Mouse (Mus musculus) limb, embryonic 12.5 days (tissue): ENCODE data around the gene Cfi. TPM values are rescaled to one million over a fixed set of nuclear protein-coding genes. Genes with fewer than 3 reads are reported as not detected.

ENCODE experiments used
- ATAC-seq: fragments of 200-750 bp; cut with Nextera tagmentation; 2 replicates; pipeline ENCODE4 v1.8.0; 2017; ENCODE audit warnings: low read depth, moderate TSS enrichment; ENCODE audit not compliant: insufficient number of reproducible peaks, insufficient read depth, low FRiP score, low TSS enrichment
- H3K27ac ChIP-seq: fragments of 300-500 bp; sonication (generic); 2 replicates; pipeline ENCODE4 v1.5.1; 2016; ENCODE audit warnings: mild to moderate bottlenecking, moderate library complexity
- H3K27me3 ChIP-seq: fragments of 300-500 bp; sonication (generic); 2 replicates; pipeline ENCODE4 v1.6.1; 2016; ENCODE audit warnings: mild to moderate bottlenecking, moderate library complexity
- H3K36me3 ChIP-seq: fragments of 300-500 bp; sonication (generic); 2 replicates; pipeline ENCODE4 v1.6.1; 2016; ENCODE audit warnings: mild to moderate bottlenecking, moderate library complexity
- H3K4me1 ChIP-seq: fragments of 300-500 bp; sonication (generic); replicated peaks from 2 replicates; pipeline ENCODE4 v1.6.1; 2016
- H3K4me2 ChIP-seq: fragments of 300-500 bp; sonication (generic); 2 replicates; pipeline ENCODE4 v1.6.1; 2016; ENCODE audit warnings: mild to moderate bottlenecking, moderate library complexity
- H3K4me3 ChIP-seq: fragments of 300-500 bp; sonication (generic); replicated peaks from 2 replicates; pipeline ENCODE4 v1.5.1; 2016; ENCODE audit warnings: mild to moderate bottlenecking
- H3K9ac ChIP-seq: fragments of 300-500 bp; sonication (generic); replicated peaks from 2 replicates; pipeline ENCODE4 v1.6.1; 2016; ENCODE audit warnings: mild to moderate bottlenecking, moderate library complexity
- H3K9me3 ChIP-seq: fragments of 300-500 bp; sonication (generic); 2 replicates; pipeline ENCODE4 v1.6.1; 2016; ENCODE audit warnings: mild to moderate bottlenecking, moderate library complexity
- WGBS: fragments of 180-500 bp; shearing (Covaris S2); methylation state at CpG from one replicate; pipeline ENCODE4 v1.1.7; 2016; 5-methylcytosine and 5-hydroxymethylcytosine counted together
- polyA plus RNA-seq: library from polyadenylated mRNA; unstranded; fragments of >200 nt; fragmentation: Nextera tagmentation; extraction: Ambion mirVana; gene quantifications from 2 replicates; pipeline ENCODE4 v1.2.1, GENCODE M21; 2016

Gene Cfi
- polyA plus RNA-seq, 1 experiment from 2014 or later = 0.23 TPM

DNA sequence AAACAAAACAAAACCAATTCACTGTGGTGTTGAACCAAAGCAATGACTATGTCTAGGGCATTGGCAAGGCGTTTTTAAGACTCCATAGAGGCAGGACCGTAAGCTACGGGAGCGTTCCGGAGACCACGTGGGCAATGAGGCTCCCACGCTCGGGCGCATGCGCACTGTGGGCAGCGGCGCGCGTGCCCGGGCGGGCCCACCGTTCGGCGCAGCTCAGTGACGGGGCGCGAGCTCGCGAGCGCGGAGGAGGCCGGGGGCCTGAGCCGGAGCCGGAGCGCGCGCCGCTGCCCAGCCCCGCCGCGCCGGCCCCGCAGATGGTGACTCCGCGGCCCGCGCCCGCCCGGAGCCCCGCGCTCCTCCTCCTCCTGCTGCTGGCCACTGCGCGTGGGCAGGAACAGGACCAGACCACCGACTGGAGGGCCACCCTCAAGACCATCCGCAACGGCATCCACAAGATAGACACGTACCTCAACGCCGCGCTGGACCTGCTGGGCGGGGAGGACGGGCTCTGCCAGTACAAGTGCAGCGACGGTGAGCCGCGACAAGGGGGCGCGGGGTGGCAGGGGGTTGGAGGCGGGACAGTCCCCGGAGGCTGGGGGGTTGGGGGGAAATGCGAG, 42.8 kb downstream of the Cfi start, which contains the start of gene Pla2g12a:
TSS of gene Pla2g12a (plus strand) at position 202 of the 617 bp plus-strand sequence.
- peak; percentile 88 for ATAC-seq
- Histone ChIP-seq H3K9me3 (no peaks in the 10 kb centered on the region), H3K4me2 (peak within 1 kb of the TSS; percentile 92), H3K9ac (peak within 1 kb of the TSS; percentile 72), H3K27ac (peak within 1 kb of the TSS; percentile 64), H3K4me3 (peak within 1 kb of the TSS; percentile 75), H3K27me3 (no peaks in the 10 kb centered on the region), H3K4me1 (0 out of 2 replicates have a peak, but pooled peaks cover 10% of the 10 kb centered on the region), H3K36me3 (no peaks in the 10 kb centered on the region)
- WGBS = under 1% methylated on average over 62 of the region's 66 CpGs

DNA sequence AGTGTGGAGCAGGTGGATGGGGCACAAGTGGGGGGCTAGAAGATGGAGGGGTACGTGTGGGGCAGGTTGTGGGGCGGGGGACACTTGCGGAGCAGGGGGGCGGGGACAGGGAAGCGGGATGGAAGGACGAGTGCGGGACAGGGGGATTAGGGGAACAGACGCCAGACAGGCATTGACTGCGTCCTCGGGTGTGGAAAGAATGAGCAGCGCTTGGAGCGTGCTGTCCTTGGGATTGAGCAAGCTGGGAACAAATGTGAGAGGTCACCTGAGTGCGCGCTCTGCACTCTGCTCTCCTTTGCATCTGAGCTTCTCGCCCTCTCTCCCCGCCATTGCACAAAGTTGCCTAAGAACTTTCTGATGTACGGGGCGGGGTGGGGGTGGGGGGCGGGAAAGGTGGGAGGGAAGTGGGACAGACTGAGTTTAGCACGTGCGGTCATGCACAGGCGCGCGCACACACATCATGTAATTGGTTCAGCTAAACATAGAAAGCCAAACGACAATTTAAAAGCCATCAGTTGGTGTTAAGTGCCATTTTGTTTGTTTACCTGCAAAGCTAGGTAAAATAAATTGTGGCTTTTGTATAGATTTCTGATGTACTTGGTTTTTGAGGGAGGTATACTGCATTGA, 43.6 kb downstream of the Cfi start:
- Histone ChIP-seq H3K4me3 (peak overlapping the region; percentile 75), H3K27ac (peak overlapping the region; percentile 64; the same call in 1 of the 2 replicates), H3K9ac (peak overlapping the region; percentile 72), H3K9me3 (no peaks in the 10 kb centered on the region), H3K4me2 (peak overlapping the region; percentile 92), H3K36me3 (no peaks in the 10 kb centered on the region), H3K27me3 (no peaks in the 10 kb centered on the region), H3K4me1 (0 out of 2 replicates have a peak, but pooled peaks cover 10% of the 10 kb centered on the region)
- peak; percentile 32; the same call in 1 of the 2 replicates for ATAC-seq
- 1% methylated on average over 25 of the region's 25 CpGs for WGBS

DNA sequence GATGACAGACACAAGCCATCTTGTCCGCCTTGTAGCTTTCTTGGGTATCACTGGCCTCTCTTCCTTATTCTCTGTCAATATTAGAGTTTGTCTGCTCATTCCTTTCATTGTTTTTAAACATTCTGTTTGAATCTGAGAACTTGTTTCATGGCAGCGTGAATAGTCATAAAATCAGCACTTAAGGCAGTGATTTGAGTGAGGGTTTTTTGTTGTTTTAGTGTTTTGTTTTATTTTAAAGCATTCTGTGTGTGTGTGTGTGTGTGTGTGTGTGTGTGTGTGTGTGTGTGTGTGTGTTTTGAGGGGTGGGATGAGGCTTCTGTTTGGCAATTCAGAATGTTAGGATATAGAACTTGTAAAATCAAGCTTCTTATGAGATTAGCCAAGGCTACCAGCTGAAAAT, 44.2 kb downstream of the Cfi start:
- H3K4me2 ChIP-seq = peak overlapping the region; percentile 92; the same call in 1 of the 2 replicates
- no peak overlapping the region for H3K27ac ChIP-seq
- H3K36me3 ChIP-seq = no peaks in the 10 kb centered on the region
- 74% methylated on average over 2 of the region's 2 CpGs for WGBS
- ATAC-seq = no peak
- no peak overlapping the region for H3K4me3 ChIP-seq
- 0 out of 2 replicates have a peak, but pooled peaks cover 10% of the 10 kb centered on the region for H3K4me1 ChIP-seq
- no peaks in the 10 kb centered on the region for H3K9me3 ChIP-seq
- H3K27me3 ChIP-seq = no peaks in the 10 kb centered on the region
- no peak overlapping the region for H3K9ac ChIP-seq

DNA sequence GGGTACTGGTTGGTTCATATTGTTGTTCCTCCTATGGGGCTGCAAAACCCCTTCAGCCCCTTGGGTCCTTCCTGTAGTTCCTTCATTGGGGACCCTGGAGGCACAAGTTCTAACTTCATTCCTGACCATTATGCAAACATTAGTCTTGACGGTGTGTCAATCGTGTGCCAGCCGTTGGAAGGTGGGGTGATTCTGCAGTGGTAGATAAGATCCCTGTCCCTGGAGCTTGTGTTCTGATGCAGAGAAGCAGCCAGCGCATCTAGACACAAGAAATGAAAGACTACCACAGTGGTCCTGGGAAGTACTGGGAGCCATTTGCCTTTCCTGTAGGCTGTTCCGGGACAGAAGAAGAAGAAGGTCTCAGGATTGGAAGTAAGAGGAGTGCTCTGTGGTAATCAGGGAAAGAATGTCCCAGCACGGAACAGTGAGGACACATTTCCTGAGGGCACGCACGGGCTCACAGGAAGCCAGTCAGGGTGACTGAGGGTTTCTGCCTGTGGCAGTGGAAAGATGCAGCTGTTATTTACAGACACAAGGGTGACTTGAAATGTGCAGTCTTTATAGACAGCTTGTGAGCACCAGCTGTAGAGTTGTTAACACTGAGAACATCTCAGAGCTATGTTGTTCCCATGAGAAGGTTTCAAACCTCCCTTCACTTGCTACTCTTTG, 45.4 kb downstream of the Cfi start:
- Histone ChIP-seq H3K27me3 (no peaks in the 10 kb centered on the region), H3K9ac (no peak overlapping the region), H3K4me1 (0 out of 2 replicates have a peak, but pooled peaks cover 10% of the 10 kb centered on the region), H3K27ac (no peak overlapping the region), H3K4me3 (no peak overlapping the region), H3K36me3 (no peaks in the 10 kb centered on the region), H3K4me2 (no peak overlapping the region), H3K9me3 (no peaks in the 10 kb centered on the region)
- ATAC-seq = no peak
- WGBS = 86% methylated on average over 8 of the region's 8 CpGs

DNA sequence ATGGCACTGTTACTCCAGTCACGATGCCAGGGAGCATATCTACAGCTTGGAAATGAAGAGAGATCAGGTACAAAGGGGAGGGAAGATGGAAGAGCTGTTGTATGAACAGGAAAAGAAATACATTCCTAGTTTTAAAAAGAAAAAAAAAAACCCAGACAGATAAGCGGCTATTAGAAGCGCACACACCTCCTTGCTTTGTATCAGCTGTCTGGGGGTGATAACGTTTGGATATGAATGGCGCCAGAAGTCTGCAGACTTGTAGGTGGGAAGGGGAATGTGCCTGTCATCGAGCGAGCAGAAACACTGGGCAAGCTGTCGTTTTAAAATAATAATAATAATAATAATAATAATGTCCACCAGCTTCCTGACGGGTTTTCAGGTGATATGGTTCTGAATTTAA, 49.9 kb downstream of the Cfi start:
- peaks cover 6% of the 10 kb centered on the region; the same call in 1 of the 2 replicates for H3K36me3 ChIP-seq
- no peaks in the 10 kb centered on the region for H3K4me1 ChIP-seq
- no peak overlapping the region for H3K27ac ChIP-seq
- no peak for ATAC-seq
- no peak overlapping the region for H3K4me2 ChIP-seq
- H3K9me3 ChIP-seq = no peaks in the 10 kb centered on the region
- no peaks in the 10 kb centered on the region for H3K27me3 ChIP-seq
- H3K4me3 ChIP-seq = no peak overlapping the region
- 92% methylated on average over 9 of the region's 9 CpGs for WGBS
- H3K9ac ChIP-seq = no peak overlapping the region

DNA sequence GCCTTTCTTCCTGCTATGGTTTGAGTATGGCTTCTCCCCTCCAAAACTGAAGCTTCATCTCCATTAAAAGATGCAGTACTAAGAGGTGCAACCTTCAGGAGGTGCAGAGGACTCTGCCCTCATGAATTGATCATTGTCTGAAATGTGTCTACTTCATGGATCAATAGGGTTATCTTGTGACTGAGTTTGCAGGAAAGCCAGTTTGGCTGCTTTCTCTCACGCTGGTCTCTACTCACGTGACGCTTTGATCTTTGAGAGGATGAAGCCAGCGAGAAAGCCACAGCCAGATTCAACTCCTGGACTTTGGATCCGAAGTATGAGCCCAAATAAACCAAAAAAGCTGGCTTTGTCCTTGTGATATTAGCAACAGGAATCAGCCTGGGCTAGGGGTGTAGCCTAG, 50.7 kb downstream of the Cfi start:
- Histone ChIP-seq H3K36me3 (peaks cover 12% of the 10 kb centered on the region; the same call in 1 of the 2 replicates), H3K27ac (no peak overlapping the region)
- ATAC-seq = no peak

DNA sequence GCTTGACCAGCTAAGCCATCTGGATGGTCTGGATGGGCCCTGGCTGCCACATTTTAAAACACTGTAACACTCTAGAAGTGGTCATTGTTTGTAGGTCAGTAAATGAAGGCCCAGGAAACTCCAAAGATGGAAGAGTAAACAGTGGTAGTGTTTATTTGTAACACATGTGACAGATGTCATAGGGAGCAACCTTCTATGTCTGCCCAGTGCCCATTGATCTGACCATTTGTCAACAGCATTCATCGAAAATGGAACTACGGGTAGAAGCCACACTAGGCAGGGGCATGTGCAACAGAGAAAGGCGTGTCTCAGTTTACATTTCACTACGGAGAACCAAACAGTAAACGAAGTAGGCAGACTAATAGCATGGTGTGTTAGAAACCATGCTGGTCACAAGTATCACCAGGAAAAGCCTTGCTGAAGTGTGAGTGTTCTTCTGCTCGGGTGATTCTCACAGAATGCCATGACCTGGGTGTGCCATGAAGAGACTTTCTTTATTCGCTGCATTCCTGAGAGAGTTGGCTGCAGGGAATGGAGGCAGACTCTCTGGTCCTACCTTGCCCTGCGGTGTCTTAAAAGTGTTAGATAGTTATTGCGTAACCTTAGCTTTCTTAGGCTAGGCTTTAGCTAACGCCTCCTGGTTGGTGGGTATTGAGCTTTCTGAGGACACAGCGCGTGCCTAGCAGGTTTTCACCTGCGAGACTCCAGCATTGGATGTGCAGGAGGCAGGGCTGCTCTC, 52.3 kb downstream of the Cfi start:
- no peaks in the 10 kb centered on the region for H3K27me3 ChIP-seq
- H3K4me1 ChIP-seq = no peaks in the 10 kb centered on the region
- no peak overlapping the region for H3K27ac ChIP-seq
- no peak overlapping the region for H3K9ac ChIP-seq
- H3K36me3 ChIP-seq = peaks cover 15% of the 10 kb centered on the region; the same call in 1 of the 2 replicates
- H3K4me2 ChIP-seq = no peak overlapping the region
- 86% methylated on average over 13 of the region's 13 CpGs for WGBS
- H3K4me3 ChIP-seq = no peak overlapping the region
- H3K9me3 ChIP-seq = no peaks in the 10 kb centered on the region
- ATAC-seq = no peak

More for the DNA sequence above, 50.7 kb downstream of the Cfi start:
- Histone ChIP-seq H3K9me3 (no peaks in the 10 kb centered on the region), H3K9ac (no peak overlapping the region), H3K4me3 (no peak overlapping the region), H3K27me3 (no peaks in the 10 kb centered on the region), H3K4me2 (no peak overlapping the region), H3K4me1 (no peaks in the 10 kb centered on the region)
- 62% methylated on average over 5 of the region's 5 CpGs for WGBS

DNA sequence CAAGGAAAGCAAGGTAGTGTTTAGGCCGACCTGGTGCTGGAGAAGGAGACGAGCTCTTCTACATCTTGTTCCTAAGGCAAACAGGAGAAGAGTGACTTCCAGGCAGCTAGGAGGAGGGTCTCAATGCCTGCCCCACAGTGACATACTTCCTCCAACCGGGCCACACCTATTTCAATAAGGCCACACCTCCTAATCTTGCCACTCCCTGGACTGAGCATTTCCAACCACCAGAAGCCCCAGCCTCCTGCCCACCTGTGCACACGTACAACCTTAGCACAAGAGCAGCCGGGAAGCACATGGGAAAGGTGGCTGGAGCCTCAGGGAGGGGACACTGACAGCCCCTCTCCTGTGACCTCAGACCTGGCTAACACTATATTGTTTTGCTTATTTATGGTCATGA, 56.3 kb downstream of the Cfi start:
- no peak overlapping the region for H3K4me3 ChIP-seq
- no peaks in the 10 kb centered on the region for H3K4me1 ChIP-seq
- H3K9me3 ChIP-seq = no peaks in the 10 kb centered on the region
- H3K27ac ChIP-seq = no peak overlapping the region
- no peak overlapping the region for H3K9ac ChIP-seq
- no peak for ATAC-seq
- H3K4me2 ChIP-seq = no peak overlapping the region
- no peaks in the 10 kb centered on the region for H3K27me3 ChIP-seq
- 76% methylated on average over 5 of the region's 5 CpGs for WGBS
- peaks cover 15% of the 10 kb centered on the region; the same call in 1 of the 2 replicates for H3K36me3 ChIP-seq

DNA sequence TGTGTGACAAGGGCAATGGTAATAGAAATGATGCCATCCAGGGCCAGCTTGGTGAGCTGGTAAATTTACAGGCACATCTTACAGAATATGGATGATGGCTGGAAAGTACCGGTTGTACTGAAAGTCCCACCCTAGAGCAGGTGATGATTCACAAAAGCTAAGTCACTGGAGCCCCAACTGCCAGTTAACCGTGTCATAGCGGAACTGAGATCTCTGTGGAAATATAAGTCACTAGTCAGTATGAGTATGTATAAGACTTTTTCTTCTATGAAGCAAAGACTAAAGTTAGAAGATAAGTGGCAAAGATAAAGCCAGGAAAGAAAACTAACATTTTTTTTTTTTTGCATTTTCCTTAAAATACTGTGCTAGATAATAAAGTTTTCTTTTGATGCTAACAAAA, 57.5 kb downstream of the Cfi start:
- peaks cover 15% of the 10 kb centered on the region; the same call in 1 of the 2 replicates for H3K36me3 ChIP-seq
- no peak overlapping the region for H3K9ac ChIP-seq

DNA sequence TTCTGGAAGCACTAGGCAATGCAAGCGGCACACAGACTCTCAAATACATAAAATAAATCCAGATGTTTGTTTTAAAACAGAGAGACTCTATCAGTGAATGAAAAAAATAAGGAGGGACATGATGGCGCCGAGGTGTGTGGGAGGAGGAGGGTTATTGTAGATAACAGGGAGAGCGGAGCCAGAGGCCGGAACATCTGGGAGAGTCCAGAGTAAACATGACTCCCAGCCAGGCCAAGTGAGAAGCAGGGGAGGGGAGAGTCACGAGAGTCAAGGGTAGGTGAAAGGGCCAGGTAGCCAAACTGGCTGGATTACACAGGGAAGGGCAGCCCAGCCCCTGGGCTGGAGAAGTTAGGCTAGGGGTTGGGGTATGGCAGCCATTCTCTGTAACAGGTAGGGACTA, 60.9 kb downstream of the Cfi start:
- H3K36me3 ChIP-seq = 0 out of 2 replicates have a peak, but pooled peaks cover 3% of the 10 kb centered on the region
- ATAC-seq = no peak
- H3K4me2 ChIP-seq = no peak overlapping the region
- WGBS = 62% methylated on average over 6 of the region's 6 CpGs
- H3K4me1 ChIP-seq = no peaks in the 10 kb centered on the region
- H3K4me3 ChIP-seq = no peak overlapping the region
- H3K9ac ChIP-seq = no peak overlapping the region
- H3K9me3 ChIP-seq = no peaks in the 10 kb centered on the region
- no peak overlapping the region for H3K27ac ChIP-seq
- H3K27me3 ChIP-seq = no peaks in the 10 kb centered on the region

More for the DNA sequence above, 57.5 kb downstream of the Cfi start:
- ATAC-seq = no peak
- Histone ChIP-seq H3K27ac (no peak overlapping the region), H3K27me3 (no peaks in the 10 kb centered on the region), H3K4me1 (no peaks in the 10 kb centered on the region), H3K9me3 (no peaks in the 10 kb centered on the region), H3K4me2 (no peak overlapping the region), H3K4me3 (no peak overlapping the region)
- 92% methylated on average over 3 of the region's 3 CpGs for WGBS

DNA sequence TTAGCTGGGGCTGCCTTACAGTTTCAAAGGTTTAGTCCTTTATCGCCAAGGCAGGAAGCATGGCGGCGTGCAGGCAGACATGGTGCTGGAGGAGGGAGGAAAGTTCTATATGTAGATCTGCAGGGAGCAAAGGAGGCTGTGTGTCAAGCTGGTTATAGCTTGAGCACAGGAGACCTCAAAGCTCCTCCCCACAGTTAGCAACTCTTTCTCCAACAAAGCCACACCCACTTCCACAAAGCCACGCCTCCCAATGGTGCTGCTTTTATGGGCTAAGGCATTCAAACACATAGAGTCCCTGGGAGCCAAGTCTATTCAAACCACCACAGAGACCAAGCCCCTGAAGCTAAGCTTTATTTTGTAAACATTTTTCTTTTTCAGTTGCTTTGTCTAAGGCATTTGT, 63.2 kb downstream of the Cfi start:
- H3K36me3 ChIP-seq = no peaks in the 10 kb centered on the region
- H3K4me1 ChIP-seq = peaks cover 13% of the 10 kb centered on the region
- H3K9ac ChIP-seq = no peak overlapping the region
- WGBS = 60% methylated on average over 4 of the region's 4 CpGs
- H3K27ac ChIP-seq = no peak overlapping the region
- no peak overlapping the region for H3K4me3 ChIP-seq
- no peak for ATAC-seq
- H3K4me2 ChIP-seq = no peak overlapping the region
- no peaks in the 10 kb centered on the region for H3K9me3 ChIP-seq
- H3K27me3 ChIP-seq = no peaks in the 10 kb centered on the region
